Mouse (Mus musculus) yolk sac, embryonic 10.5 days (tissue): ENCODE data around the gene Adnp.
"Not testable (repeated sequence)": the region's sequence is repeated elsewhere in the genome, so short reads cannot be mapped to it uniquely, and the experiment has no call there.

Experiments
- DNase-seq: peaks from one replicate; pipeline ENCODE4 v3.0.0-alpha.2; 2017; ENCODE audit warnings: low spot score

Gene Adnp

GRCm38 (mm10) chr2:168205681-168206631, 956 bp downstream of the Adnp start:
- peak; percentile 55 for DNase-seq

- DNase-seq: peak; percentile 87
Measured at GRCm38 (mm10) chr2:168205265-168205664, 1.6 kb downstream of the Adnp start.

GRCm38 (mm10) chr2:168204476-168204999, 2.4 kb downstream of the Adnp start:
- no peak for DNase-seq

GRCm38 (mm10) chr2:168200014-168200691, 6.8 kb downstream of the Adnp start:
- peak; percentile 37 for DNase-seq

DNA sequence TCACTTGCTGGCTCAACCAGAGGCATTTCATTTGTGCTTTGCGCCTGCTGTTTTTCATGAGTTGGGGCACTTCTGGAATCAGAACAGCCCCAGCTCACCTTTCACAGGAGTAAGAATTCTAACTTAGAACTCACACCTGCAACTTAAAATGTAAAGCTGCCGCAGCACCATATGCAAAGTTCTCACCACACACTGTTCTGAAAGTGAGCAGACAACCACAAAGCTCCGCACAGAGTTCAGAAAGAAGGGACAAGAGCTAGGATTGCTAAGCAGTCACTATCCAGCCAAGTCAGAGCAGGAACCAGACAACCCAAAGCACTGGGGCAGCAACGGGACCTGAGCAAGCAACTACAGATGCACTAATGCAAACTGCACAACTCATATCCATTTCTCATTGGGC, 7.4 kb downstream of the Adnp start:
- DNase-seq: no peak

DNA sequence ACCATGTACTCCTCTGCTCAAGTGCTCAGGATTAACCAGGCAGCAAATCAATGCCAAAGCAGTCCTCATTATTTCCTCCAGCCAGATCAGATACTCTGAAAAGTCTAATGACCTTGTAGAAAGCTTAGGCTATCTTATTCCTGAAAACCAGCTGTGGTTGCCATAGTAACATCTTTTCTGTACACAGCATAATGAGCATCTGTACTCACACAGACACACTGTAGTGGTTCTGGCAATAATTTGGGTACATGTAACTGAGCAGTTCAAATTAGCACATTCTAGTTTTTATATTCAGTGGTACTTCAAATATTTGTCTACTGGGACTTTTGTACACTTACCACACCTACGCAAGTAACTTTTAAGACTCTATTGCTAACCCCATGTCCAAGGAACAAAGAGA, 8.5 kb downstream of the Adnp start:
- no peak for DNase-seq

GRCm38 (mm10) chr2:168195721-168196120, 11.2 kb downstream of the Adnp start:
- no peak for DNase-seq

DNA sequence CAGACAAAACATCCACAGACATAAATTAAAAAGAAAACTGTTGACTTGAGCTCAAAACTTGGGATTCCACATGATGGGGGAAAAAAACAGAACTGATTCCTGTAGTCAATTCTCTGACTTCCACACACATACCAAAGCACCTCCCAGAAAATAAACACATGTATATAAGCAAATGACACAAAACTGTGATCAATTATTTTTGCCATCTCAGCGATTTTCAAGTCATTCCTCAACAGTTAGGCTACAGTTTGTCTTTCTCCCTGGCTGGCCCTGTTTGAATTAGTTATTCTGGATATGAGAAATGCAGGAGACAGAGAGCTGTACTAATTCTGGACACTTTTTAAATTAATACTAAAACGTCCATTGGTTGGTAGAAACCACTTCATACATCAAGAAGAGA, 13.2 kb downstream of the Adnp start:
- DNase-seq: no peak

DNA sequence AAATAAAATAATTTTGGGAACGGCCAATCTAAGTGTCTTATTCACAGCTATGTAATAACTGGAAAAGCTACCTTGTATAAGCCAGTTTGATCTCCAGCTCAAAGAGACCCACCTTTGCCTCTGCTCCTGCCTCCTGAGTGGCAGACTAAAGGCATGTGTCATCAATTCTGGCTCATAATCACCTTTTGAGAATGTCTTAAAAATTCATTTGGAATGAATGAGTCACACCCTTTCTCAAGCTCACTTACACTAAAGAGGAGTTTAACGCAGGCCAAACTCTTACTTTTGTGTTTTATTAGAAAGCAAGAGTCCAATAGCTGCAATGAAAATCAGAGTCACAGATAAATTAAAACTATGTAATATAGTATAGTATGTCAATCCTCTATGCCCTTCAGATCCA, 15.1 kb downstream of the Adnp start:
- no peak for DNase-seq

DNA sequence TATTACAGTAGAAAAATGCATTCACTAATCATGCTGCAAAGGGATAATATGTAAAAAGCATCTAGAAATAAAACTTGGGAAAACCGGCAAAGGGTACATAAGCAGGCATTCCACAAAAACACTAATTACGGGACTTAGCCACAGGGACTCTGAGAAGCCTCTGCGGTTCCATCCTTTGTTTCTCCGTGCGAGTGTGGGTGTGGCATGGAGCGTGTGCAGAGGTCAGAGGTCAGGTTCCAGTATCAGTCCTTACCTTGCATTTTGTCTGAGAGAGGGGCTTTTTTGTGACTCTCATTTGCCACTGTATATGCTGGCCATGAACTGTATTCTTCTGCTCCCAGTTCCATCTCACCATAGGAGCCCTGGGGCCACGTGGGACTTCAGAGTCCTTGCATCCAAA, 31.0 kb downstream of the Adnp start:
- no peak for DNase-seq

DNA sequence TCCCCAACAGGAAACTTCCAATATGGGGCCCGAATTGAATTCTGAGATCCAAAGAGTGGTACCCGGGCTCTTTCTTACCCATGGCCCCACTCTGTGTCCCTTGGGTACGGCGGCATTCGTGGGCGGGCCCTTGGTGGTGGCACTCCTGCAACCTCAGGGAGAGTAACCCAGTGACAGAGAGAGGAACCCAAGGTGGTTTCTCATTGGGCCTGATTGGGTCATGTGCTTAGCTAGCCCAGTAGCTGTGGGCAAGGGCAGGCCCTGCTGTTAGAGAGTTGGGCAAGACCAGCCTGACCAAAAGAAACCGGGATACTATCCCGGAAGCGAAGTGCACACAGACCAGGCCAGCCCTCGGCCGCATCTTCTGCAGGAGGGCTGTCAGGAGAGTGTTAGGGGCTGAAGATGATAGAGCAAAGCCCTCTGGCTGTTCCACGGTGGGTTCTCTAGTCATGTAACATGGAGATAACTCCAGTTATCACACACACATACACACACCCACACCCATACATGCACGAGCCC, 36.7 kb downstream of the Adnp start:
- peak; percentile 39 for DNase-seq

GRCm38 (mm10) chr2:168169800-168170113, 37.2 kb downstream of the Adnp start:
- no peak for DNase-seq

DNA sequence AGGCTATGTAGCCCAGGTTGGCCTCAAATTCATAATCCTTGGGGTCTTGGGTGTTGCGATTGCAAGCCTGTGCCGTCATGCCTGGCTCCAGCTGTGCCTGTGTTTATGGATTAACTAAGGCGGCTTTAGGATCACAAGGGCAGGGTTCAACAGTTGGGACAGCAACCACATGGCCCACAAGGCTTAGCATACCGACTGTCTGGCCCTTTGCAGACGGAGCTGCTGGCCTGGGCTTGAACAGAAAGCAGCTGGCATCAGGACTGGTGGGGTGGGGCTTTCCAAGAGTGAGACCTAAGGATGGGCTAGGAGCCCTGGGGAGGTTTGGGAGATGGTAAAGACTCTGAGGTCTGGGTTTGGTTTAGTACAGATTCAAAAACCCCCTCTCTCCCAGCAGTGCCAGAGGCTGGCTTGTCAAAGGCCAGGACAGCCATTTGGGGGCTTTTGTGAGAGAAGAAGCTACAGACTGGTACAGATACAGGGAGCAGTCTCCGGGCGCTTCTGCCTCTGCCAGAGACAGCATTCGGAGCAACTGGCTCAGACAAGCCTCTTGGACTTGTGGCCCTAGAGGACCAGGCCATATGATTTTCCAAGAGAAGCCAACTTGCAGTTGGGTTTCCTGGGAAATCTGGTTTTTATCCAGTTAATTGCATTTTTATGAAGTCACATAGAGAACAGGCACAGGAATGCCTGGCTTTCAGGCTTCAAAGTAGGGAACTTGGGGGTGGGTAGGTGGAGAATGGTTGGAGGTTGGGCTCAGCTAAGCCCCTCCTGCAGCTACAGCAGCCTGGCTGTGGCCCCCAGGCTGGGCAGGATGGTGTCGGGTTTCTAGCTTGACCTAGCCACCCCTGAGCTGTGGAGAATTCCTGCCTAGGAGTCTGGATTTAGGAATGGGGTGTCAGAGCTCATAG, 37.8 kb downstream of the Adnp start:
- DNase-seq: peak; percentile 80

GRCm38 (mm10) chr2:168167781-168168180, 39.1 kb downstream of the Adnp start:
- DNase-seq: no peak

- peak; percentile 88 for DNase-seq
Measured at GRCm38 (mm10) chr2:168166750-168167460, 40.0 kb downstream of the Adnp start.

GRCm38 (mm10) chr2:168161978-168162377, 44.9 kb downstream of the Adnp start:
- no peak for DNase-seq

GRCm38 (mm10) chr2:168161514-168161971, 45.4 kb downstream of the Adnp start:
- peak; percentile 74 for DNase-seq

GRCm38 (mm10) chr2:168160370-168160930, 46.5 kb downstream of the Adnp start:
- DNase-seq: peak; percentile 88

DNA sequence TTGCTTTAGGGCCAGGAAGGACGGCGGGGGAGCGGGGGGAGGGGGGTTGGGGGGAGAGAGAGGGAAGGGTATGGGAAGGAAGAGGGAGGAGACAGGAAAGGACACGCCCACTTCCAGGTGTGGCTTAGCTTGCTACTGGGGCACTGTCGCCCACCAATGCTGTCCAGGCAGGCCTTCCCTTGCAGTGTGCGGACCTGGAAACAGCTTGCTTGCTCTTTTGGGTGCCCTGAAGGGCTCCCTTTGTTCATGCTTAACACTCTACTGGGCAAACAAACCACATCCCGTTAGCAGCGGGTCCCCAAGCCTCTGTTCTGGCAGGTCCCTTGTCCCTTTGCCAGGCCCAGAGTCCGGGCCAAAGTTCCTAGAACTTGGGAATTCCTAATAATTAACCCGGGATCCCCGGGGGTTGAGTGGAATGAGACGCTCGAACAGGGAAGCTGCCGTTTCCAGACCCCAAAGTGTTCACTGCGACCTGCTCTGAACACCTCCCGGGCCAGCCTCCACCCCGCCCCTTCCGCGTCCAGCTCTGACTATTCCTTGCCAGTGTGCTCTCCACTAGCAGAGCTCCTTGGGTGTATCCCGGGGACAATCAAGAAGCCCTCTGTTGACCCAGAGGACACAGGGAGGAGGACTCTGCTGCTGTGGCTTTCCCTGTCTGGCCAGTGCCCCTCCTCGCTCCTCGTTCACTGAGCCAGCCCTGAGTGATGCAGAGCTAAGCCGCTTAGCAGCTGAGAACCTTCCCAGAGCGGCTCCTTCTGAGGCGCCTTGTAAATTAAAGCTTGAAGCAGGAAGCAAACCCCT, 47.8 kb downstream of the Adnp start:
- peak; percentile 92 for DNase-seq

GRCm38 (mm10) chr2:168157974-168158373, 48.9 kb downstream of the Adnp start:
- not testable (repeated sequence) for DNase-seq
